Mouse (Mus musculus): ENCODE results near the gene Tnfrsf18. TPM values are rescaled to one million over a fixed set of nuclear protein-coding genes. Genes with fewer than 3 reads are reported as not detected.
A peak's percentile ranks its signal among the peaks of the same experiment; 100 is the strongest.

Gene Tnfrsf18
- polyA plus RNA-seq, 1 experiment from 2014 or later: 2.3 TPM

DNA sequence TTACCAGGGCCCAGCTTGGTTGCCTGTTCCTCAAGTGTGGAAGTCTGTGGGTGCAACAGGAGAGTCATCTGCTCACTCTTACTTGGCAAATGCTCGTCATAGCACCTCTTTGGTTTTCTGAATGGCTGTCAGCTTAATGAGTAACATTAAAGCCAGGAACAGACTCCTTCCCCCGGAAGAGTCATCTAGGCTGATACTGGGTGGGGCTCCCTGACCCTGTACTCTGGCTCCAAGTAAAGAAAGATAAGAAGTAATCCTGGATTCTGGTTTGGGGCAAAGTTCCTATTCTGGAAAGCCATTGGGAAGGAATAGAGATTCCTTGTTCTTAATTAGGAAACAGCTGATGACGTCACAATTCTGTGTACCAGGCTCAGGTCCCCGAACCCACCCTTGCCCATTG is 28.2 kb downstream of the Tnfrsf18 start:
- 75% methylated on average over 4 of the region's 4 CpGs for WGBS
- no peaks in the 10 kb centered on the region for H3K9me3 ChIP-seq (ENCODE audit: control insufficient read depth, low read length)
- H3K9ac ChIP-seq (ENCODE audit: low read length): no peak overlapping the region
- peaks cover 26 to 30% of the 10 kb centered on the region in 2 experiments for H3K4me1 ChIP-seq (ENCODE audit: control insufficient read depth in 2 of 2, insufficient read depth in 2 of 2, low read length in 2 of 2)
- no peak overlapping the region for H3K4me2 ChIP-seq (ENCODE audit: low read length)
- no peaks in the 10 kb centered on the region for H3K27me3 ChIP-seq (ENCODE audit: control insufficient read depth, insufficient read depth, low read length)
- peak overlapping the region in 1 of 2 experiments; percentile 68; a peak in 1 of 4 replicates for H3K27ac ChIP-seq (replicated peaks in 1 of 2; ENCODE audit: control insufficient read depth in 1 of 2, insufficient read depth in 1 of 2, low read depth in 2 of 2, low read length in 2 of 2)
- H3K36me3 ChIP-seq (ENCODE audit: control insufficient read depth, insufficient read depth, low read length): no peaks in the 10 kb centered on the region
- no peak for ATAC-seq (ENCODE audit: insufficient number of reproducible peaks, insufficient read depth, low FRiP score, low read depth)
- no peak overlapping the region for H3K4me3 ChIP-seq (ENCODE audit: control insufficient read depth in 1 of 2, insufficient read depth in 1 of 2, low read depth in 1 of 2, low read length in 2 of 2)

DNA sequence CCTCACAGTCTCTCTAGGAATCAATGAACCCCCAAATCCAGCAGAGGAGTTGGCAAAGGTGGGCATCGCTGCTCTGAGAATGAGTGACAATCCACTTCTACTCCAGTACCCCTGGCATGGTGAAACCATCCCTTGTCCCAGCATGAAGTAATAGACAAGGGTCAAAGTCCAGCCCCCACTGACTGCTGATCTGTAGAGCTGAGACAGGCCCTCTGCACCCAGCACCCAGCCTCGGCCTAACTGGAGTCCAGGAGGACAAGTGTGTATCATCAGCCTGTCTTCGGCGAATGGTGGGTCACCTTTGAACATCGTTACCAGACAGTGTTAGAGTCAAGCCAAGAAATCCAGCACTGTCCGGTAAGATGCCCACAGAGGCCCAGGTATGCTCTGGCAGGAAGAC is 28.6 kb downstream of the Tnfrsf18 start:
- no peak for ATAC-seq (ENCODE audit: insufficient number of reproducible peaks, insufficient read depth, low FRiP score, low read depth)
- no peaks in the 10 kb centered on the region for H3K9me3 ChIP-seq (ENCODE audit: control insufficient read depth, low read length)
- H3K4me2 ChIP-seq (ENCODE audit: low read length): no peak overlapping the region
- no peak overlapping the region for H3K9ac ChIP-seq (ENCODE audit: low read length)
- WGBS: 87% methylated on average over 6 of the region's 6 CpGs
- no peak overlapping the region for H3K27ac ChIP-seq (replicated peaks in 1 of 2; ENCODE audit: control insufficient read depth in 1 of 2, insufficient read depth in 1 of 2, low read depth in 2 of 2, low read length in 2 of 2)
- H3K36me3 ChIP-seq (ENCODE audit: control insufficient read depth, insufficient read depth, low read length): no peaks in the 10 kb centered on the region
- no peak overlapping the region for H3K4me3 ChIP-seq (ENCODE audit: control insufficient read depth in 1 of 2, insufficient read depth in 1 of 2, low read depth in 1 of 2, low read length in 2 of 2)
- H3K27me3 ChIP-seq (ENCODE audit: control insufficient read depth, insufficient read depth, low read length): no peaks in the 10 kb centered on the region
- H3K4me1 ChIP-seq (ENCODE audit: control insufficient read depth in 2 of 2, insufficient read depth in 2 of 2, low read length in 2 of 2): peaks cover 26 to 30% of the 10 kb centered on the region in 2 experiments

DNA sequence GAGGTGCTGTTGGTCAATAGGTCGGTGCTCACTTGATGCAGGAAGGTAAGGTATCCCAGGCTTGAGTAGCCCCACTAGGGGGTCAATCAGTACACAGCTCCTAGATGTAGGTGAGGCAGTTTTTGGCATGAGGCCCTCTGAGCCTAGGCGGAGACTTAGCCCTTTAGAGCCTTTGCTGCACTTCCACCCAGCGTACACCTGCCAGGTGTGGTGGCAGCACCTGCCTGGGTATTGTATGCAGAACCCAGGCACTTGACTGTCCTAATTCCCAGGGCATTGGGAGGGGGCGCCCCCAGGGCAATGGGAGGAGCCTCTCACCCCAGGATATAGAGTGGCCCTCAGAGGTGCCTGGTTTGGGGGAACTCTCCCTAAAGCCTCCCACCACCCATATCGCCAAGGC is 29.2 kb downstream of the Tnfrsf18 start:
- no peak overlapping the region for H3K9ac ChIP-seq (ENCODE audit: low read length)
- peaks cover 25 to 28% of the 10 kb centered on the region in 2 experiments for H3K4me1 ChIP-seq (ENCODE audit: control insufficient read depth in 2 of 2, insufficient read depth in 2 of 2, low read length in 2 of 2)
- no peak overlapping the region for H3K4me2 ChIP-seq (ENCODE audit: low read length)
- H3K27me3 ChIP-seq (ENCODE audit: control insufficient read depth, insufficient read depth, low read length): no peaks in the 10 kb centered on the region
- 84% methylated on average over 5 of the region's 5 CpGs for WGBS
- H3K9me3 ChIP-seq (ENCODE audit: control insufficient read depth, low read length): no peaks in the 10 kb centered on the region
- no peak overlapping the region for H3K4me3 ChIP-seq (ENCODE audit: control insufficient read depth in 1 of 2, insufficient read depth in 1 of 2, low read depth in 1 of 2, low read length in 2 of 2)
- no peak for ATAC-seq (ENCODE audit: insufficient number of reproducible peaks, insufficient read depth, low FRiP score, low read depth)
- H3K27ac ChIP-seq (replicated peaks in 1 of 2; ENCODE audit: control insufficient read depth in 1 of 2, insufficient read depth in 1 of 2, low read depth in 2 of 2, low read length in 2 of 2): no peak overlapping the region
- H3K36me3 ChIP-seq (ENCODE audit: control insufficient read depth, insufficient read depth, low read length): no peaks in the 10 kb centered on the region

DNA sequence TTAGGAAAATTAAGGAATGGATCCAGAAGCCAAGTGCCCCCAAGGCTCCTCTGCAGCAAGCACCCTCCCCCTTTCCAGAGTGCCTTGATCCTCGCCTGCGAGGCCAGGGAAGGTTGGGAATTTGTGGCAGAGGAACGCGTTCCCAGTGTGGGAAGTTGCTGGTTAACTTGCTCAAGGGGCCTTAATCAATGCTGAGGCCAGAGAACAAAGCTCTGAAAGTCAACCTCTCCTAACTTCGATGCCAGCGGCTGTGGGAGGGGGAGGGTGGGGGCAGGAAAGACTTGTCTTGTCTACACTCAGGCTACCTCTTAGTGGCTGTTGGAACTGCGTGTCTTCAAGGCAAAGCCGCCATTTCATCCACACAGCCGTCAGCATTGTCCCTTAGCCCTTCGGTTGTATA is 31.7 kb downstream of the Tnfrsf18 start:
- Histone ChIP-seq H3K4me2 (ENCODE audit: low read length) (no peak overlapping the region), H3K4me1 (ENCODE audit: control insufficient read depth in 2 of 2, insufficient read depth in 2 of 2, low read length in 2 of 2) (peaks cover 13 to 14% of the 10 kb centered on the region in 2 experiments), H3K27ac (replicated peaks in 1 of 2; ENCODE audit: control insufficient read depth in 1 of 2, insufficient read depth in 1 of 2, low read depth in 2 of 2, low read length in 2 of 2) (no peak overlapping the region), H3K9me3 (ENCODE audit: control insufficient read depth, low read length) (no peaks in the 10 kb centered on the region), H3K4me3 (ENCODE audit: control insufficient read depth in 1 of 2, insufficient read depth in 1 of 2, low read depth in 1 of 2, low read length in 2 of 2) (no peak overlapping the region), H3K36me3 (ENCODE audit: control insufficient read depth, insufficient read depth, low read length) (no peaks in the 10 kb centered on the region), H3K27me3 (ENCODE audit: control insufficient read depth, insufficient read depth, low read length) (no peaks in the 10 kb centered on the region), H3K9ac (ENCODE audit: low read length) (no peak overlapping the region)
- ATAC-seq (ENCODE audit: insufficient number of reproducible peaks, insufficient read depth, low FRiP score, low read depth): no peak
- WGBS: 72% methylated on average over 10 of the region's 10 CpGs

DNA sequence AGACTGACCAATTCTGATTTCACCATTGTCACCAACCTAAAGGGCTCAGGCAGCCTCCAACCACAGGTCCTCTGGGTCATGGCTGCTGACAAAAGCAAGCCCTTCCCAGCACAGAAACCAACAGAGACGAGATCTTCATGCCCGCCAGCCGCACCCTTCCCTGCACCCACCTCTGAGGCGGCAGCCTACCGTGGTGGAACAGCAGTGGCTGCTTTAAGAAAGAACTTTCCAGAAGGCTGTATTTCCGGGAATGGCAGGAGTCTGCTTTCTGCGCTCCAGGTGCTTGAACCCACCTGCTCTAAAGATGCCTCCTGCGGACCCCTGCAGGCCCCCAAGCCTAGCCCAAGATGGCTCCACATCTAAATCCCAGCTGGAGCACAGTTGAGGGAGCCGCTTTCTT is 32.9 kb downstream of the Tnfrsf18 start:
- ATAC-seq (ENCODE audit: insufficient number of reproducible peaks, insufficient read depth, low FRiP score, low read depth): no peak

DNA sequence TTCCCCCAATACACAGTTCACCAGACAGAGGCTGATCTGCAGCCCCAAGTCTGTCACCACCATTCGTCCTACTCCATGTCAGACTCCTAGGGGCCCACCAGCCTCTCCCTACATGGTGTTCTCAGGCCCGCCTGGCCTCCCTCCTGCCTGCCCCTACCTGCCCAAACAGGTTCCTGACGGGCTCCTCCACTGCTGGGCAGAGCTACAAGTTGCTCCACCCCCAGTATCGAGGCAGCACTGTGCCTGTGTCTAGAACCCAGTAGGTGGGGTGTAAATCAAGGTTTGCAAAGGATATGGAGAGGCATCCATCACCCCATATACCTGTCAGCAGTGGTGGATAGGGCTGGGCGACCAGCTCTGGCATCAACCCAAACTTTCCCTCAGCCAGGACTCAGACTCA is 33.3 kb downstream of the Tnfrsf18 start, which contains the start of gene Ttll10:
TSS of gene Ttll10 (minus strand) at position 154 of the 400 bp plus-strand sequence.
- no peak for ATAC-seq (ENCODE audit: insufficient number of reproducible peaks, insufficient read depth, low FRiP score, low read depth)
- H3K9me3 ChIP-seq (ENCODE audit: control insufficient read depth, low read length): no peaks in the 10 kb centered on the region
- no peak within 1 kb of the TSS for H3K27ac ChIP-seq (replicated peaks in 1 of 2; ENCODE audit: control insufficient read depth in 1 of 2, insufficient read depth in 1 of 2, low read depth in 2 of 2, low read length in 2 of 2)
- 0 out of 4 replicates have a peak, but pooled peaks cover 0 to 3% of the 10 kb centered on the region in 2 experiments for H3K4me1 ChIP-seq (ENCODE audit: control insufficient read depth in 2 of 2, insufficient read depth in 2 of 2, low read length in 2 of 2)
- H3K36me3 ChIP-seq (ENCODE audit: control insufficient read depth, insufficient read depth, low read length): no peaks in the 10 kb centered on the region
- H3K4me3 ChIP-seq (ENCODE audit: control insufficient read depth in 1 of 2, insufficient read depth in 1 of 2, low read depth in 1 of 2, low read length in 2 of 2): no peak within 1 kb of the TSS
- no peak within 1 kb of the TSS for H3K4me2 ChIP-seq (ENCODE audit: low read length)
- 39% methylated on average over 5 of the region's 5 CpGs for WGBS
- H3K9ac ChIP-seq (ENCODE audit: low read length): no peak within 1 kb of the TSS
- H3K27me3 ChIP-seq (ENCODE audit: control insufficient read depth, insufficient read depth, low read length): no peaks in the 10 kb centered on the region

More for the DNA sequence above, 32.9 kb downstream of the Tnfrsf18 start:
- Histone ChIP-seq H3K9me3 (ENCODE audit: control insufficient read depth, low read length) (no peaks in the 10 kb centered on the region), H3K27me3 (ENCODE audit: control insufficient read depth, insufficient read depth, low read length) (no peaks in the 10 kb centered on the region), H3K4me1 (ENCODE audit: control insufficient read depth in 2 of 2, insufficient read depth in 2 of 2, low read length in 2 of 2) (peaks cover 2 to 3% of the 10 kb centered on the region in 2 experiments), H3K36me3 (ENCODE audit: control insufficient read depth, insufficient read depth, low read length) (no peaks in the 10 kb centered on the region), H3K4me2 (ENCODE audit: low read length) (no peak overlapping the region), H3K4me3 (ENCODE audit: control insufficient read depth in 1 of 2, insufficient read depth in 1 of 2, low read depth in 1 of 2, low read length in 2 of 2) (no peak overlapping the region), H3K27ac (replicated peaks in 1 of 2; ENCODE audit: control insufficient read depth in 1 of 2, insufficient read depth in 1 of 2, low read depth in 2 of 2, low read length in 2 of 2) (no peak overlapping the region), H3K9ac (ENCODE audit: low read length) (no peak overlapping the region)
- WGBS: 66% methylated on average over 9 of the region's 9 CpGs

DNA sequence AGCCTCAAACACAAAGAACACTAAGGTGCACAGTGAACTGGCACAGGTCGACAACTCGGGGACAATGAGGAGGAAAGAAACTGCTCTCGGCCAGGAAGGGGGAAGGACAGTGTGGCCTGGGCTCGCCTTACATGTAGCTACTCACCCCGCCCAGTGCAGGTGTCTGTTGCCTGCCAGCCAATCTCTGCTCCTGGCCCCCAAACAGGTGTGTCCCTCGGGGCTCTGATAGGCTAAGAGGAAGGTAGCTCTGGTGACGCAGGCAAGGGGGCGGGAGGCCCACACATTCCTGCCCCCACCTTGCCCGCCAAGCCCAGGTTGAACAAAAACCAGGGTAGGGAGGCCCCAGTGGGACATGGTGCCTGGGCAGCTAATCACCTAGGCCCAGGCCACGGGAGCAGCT is 33.7 kb downstream of the Tnfrsf18 start:
- Histone ChIP-seq H3K36me3 (ENCODE audit: control insufficient read depth, insufficient read depth, low read length) (no peaks in the 10 kb centered on the region), H3K4me1 (ENCODE audit: control insufficient read depth in 2 of 2, insufficient read depth in 2 of 2, low read length in 2 of 2) (0 out of 4 replicates have a peak, but pooled peaks cover 0 to 6% of the 10 kb centered on the region in 2 experiments), H3K9ac (ENCODE audit: low read length) (no peak overlapping the region), H3K27ac (replicated peaks in 1 of 2; ENCODE audit: control insufficient read depth in 1 of 2, insufficient read depth in 1 of 2, low read depth in 2 of 2, low read length in 2 of 2) (no peak overlapping the region), H3K4me3 (ENCODE audit: control insufficient read depth in 1 of 2, insufficient read depth in 1 of 2, low read depth in 1 of 2, low read length in 2 of 2) (no peak overlapping the region), H3K27me3 (ENCODE audit: control insufficient read depth, insufficient read depth, low read length) (no peaks in the 10 kb centered on the region), H3K4me2 (ENCODE audit: low read length) (no peak overlapping the region), H3K9me3 (ENCODE audit: control insufficient read depth, low read length) (no peaks in the 10 kb centered on the region)
- 0 out of 2 replicates have a peak, but pooled peaks have one; percentile 9 for ATAC-seq (ENCODE audit: insufficient number of reproducible peaks, insufficient read depth, low FRiP score, low read depth)
- 33% methylated on average over 10 of the region's 10 CpGs for WGBS

DNA sequence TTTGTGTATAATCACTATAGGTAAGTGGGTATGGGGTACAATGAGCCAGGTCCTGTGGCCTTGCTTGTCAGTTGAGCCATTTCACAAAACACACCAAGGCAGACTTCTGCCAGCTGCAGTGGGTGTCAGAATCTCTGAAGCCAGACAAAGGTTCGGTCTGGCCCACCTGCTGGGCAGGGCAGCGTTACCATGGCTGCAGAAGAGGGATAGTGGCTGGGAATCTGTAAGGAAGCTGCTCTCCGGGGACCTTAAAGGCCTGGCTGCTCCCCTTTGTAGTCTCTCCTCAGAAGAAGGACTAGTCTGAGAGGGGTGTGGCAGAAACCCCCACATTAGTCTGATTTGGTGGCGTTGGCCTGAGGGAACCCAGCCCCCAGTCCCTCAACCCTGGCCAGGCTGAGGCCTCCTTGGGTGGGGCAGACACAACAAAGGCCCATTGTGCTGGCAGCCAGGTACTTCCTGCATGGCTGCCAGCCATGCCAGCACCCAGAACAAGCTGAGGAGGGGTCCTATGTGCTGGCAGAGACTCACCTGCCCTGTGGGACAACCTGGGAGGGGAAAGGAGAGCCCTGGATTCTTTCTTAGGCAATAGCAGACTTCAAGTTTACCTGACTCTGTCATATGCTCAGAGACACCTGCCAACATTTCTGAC is 38.0 kb downstream of the Tnfrsf18 start:
- H3K27ac ChIP-seq (replicated peaks in 1 of 2; ENCODE audit: control insufficient read depth in 1 of 2, insufficient read depth in 1 of 2, low read depth in 2 of 2, low read length in 2 of 2): no peak overlapping the region
- H3K9me3 ChIP-seq (ENCODE audit: control insufficient read depth, low read length): no peaks in the 10 kb centered on the region
- H3K4me3 ChIP-seq (ENCODE audit: control insufficient read depth in 1 of 2, insufficient read depth in 1 of 2, low read depth in 1 of 2, low read length in 2 of 2): no peak overlapping the region
- H3K4me1 ChIP-seq (ENCODE audit: control insufficient read depth in 2 of 2, insufficient read depth in 2 of 2, low read length in 2 of 2): peaks cover 6% of the 10 kb centered on the region in 2 experiments; a peak in 2 of 4 replicates
- no peak overlapping the region for H3K9ac ChIP-seq (ENCODE audit: low read length)
- 30% methylated on average over 4 of the region's 4 CpGs for WGBS
- no peak overlapping the region for H3K4me2 ChIP-seq (ENCODE audit: low read length)
- no peaks in the 10 kb centered on the region for H3K27me3 ChIP-seq (ENCODE audit: control insufficient read depth, insufficient read depth, low read length)
- ATAC-seq (ENCODE audit: insufficient number of reproducible peaks, insufficient read depth, low FRiP score, low read depth): no peak
- H3K36me3 ChIP-seq (ENCODE audit: control insufficient read depth, insufficient read depth, low read length): no peaks in the 10 kb centered on the region
